Mouse (Mus musculus): ENCODE measurements around the gene Usp1.
"Not testable (repeated sequence)": the region's sequence is repeated elsewhere in the genome, so short reads cannot be mapped to it uniquely, and the experiment has no call there.

Gene Usp1

DNA sequence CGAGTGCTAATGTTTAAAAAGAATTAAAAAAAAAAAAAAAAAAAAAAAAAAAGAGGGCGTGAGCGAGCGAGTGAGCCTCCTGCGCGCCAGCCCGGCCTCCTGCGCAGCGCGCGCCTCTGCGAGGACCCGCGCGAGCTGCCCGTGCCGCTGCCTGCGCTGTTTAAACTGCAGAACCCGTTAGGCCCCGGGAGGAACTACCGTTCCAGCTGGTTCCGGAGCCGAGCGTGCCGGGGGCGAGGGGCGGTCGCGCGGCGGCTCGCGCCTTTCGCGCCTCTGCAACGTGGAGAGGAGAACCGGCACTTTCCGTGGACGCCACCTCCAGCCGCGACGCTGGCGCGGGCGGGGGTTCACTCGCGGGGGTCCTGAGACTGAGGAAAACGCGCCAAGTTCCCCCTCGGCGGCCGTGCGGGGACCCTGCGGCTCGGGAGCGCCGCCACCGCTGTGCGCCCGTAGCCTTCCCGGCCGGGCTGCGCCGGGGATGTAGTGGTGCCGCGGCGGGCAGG lies at the start of gene Usp1:
TSS of gene Usp1 (plus strand) at position 243 of the 503 bp plus-strand sequence.
- no peak for DNase-seq (ENCODE audit: low read depth, low spot score)

DNA sequence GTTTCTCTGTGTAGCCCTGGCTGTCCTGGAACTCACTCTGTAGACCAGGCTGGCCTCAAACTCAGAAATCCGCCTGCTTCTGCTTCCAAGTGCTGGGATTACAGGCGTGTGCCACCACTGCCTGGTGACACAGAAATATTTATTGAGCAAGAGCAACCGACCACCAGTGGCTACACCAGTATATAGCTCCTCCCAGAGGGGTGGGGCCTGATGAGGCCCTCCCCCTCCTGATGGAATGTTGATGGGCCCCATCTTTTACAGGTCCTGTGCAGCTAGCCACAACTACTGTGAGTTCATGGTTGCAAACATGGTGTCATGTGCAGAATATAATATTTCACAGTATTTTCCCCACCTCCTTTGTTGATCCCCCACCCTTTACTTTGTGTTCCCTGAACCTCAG lies 40.9 kb upstream of the Usp1 start:
- DNase-seq (ENCODE audit: low read depth, low spot score), result no peak

DNA sequence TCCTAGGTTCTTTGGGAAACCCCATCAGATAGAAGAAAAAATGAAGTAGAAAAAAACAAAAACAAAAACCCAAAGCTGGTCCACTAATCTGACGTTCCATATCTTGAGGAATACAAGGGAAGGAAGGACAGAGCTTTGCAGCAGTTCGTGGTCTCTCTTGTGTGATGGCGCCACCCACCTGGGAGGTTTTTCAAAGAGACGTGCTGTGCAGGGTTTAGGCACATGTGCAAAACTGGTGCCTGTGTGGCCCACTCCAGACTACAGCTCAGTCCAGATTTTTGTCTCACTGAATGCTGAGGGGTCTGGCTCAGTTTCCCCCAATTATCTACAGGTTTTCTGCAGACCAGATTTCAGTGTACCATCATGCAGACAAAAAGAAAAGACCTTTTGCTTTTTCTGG lies 37.2 kb upstream of the Usp1 start:
- no peak for DNase-seq (ENCODE audit: low read depth, low spot score)

GRCm38 (mm10) chr4:98887148-98887547 lies 36.5 kb upstream of the Usp1 start:
- DNase-seq (ENCODE audit: low read depth, low spot score), result peak; percentile 16

DNA sequence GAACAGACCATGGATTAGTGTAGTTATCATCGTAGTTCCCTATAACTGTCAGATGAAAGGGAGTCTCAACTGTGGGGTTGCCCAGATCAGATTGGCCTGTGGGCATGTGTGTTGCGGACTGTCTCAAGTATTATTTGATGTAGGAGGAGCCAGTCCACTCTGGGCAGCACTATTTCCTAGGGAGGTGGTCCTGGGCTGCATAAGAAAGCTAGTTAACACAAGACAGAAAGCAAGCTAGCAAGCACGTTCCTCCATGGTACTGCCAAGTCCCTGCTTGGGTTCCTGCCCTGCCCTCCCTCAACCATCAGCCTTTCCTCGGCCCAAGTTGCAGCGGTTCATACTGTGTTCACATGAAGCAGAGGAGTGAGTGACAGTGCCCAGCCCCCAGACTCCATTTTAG lies 13.4 kb upstream of the Usp1 start:
- no peak for DNase-seq (ENCODE audit: low read depth, low spot score)

GRCm38 (mm10) chr4:98917724-98918123 lies 5.9 kb upstream of the Usp1 start:
- DNase-seq (ENCODE audit: low read depth, low spot score), result no peak

DNA sequence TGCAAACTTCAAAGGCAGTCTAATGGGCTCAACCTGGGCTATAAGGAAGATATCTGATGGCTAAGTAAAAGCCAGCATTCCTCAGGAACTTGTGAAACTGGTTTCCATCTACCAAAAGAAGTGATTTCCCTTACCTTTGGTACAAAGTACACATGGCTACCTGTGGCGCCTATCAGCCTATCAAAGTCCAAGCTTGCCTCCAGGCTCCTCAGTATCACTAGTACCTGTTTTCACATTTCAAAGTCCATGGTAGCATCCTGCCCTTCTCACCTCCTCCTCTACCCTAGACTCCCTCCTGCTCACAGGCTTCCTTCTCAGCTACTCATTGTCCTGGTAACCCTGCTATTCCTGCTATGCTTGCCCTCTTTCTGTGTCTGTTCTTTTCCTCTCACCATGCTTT lies 5.4 kb upstream of the Usp1 start:
- DNase-seq (ENCODE audit: low read depth, low spot score), result no peak

- DNase-seq (ENCODE audit: low read depth, low spot score), result no peak
Measured at GRCm38 (mm10) chr4:98920896-98921295, 2.7 kb upstream of the Usp1 start.

- DNase-seq (ENCODE audit: low read depth, low spot score), result peak; percentile 33
Measured at GRCm38 (mm10) chr4:98922061-98922642, 1.5 kb upstream of the Usp1 start.

- DNase-seq (ENCODE audit: low read depth, low spot score), result peak; percentile 100
Measured at GRCm38 (mm10) chr4:98922643-98923567, 705 bp upstream of the Usp1 start.

- DNase-seq (ENCODE audit: low read depth, low spot score), result peak; percentile 61
Measured at GRCm38 (mm10) chr4:98924071-98924905, 678 bp downstream of the Usp1 start.

DNA sequence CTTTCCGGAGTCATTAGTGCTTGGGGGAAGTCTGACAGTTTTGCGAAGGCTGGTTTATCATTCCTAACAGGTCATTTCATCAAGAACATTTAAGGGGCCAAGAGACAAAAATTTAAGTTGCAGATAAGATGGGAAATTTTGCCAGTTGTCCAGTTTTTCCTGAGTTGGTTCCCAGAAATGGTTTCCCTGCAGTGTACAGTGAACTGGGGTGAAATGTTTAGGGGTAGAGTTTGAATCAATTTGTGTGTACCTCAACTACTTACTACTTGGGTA lies 1.2 kb downstream of the Usp1 start:
- DNase-seq (ENCODE audit: low read depth, low spot score), result no peak

GRCm38 (mm10) chr4:98925250-98925781 lies 1.7 kb downstream of the Usp1 start:
- DNase-seq (ENCODE audit: low read depth, low spot score), result no peak

GRCm38 (mm10) chr4:98936036-98936435 lies 12.4 kb downstream of the Usp1 start:
- no peak for DNase-seq (ENCODE audit: low read depth, low spot score)

DNA sequence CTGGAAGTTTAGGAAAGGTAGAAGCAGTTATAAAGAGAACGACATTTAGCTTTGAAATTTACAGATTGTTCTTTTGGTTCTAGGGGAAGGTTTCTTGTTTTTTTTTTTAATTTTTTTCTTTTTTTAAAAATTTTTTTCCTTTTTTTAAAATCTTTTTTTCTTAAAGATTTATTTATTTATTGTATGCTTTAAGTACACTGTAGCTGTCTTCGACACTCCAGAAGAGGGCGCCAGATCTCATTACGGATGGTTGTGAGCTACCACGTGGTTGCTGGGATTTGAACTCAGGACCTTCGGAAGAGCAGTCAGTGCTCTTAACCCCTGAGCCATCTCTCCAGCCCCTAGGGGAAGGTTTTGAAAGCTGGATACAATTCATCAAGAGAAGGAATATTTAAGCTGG lies 14.6 kb downstream of the Usp1 start:
- not testable (repeated sequence) for DNase-seq (ENCODE audit: low read depth, low spot score)

- DNase-seq (ENCODE audit: low read depth, low spot score), result no peak
Measured at GRCm38 (mm10) chr4:98950563-98950962, 27.0 kb downstream of the Usp1 start.

GRCm38 (mm10) chr4:98955986-98956385 lies 32.4 kb downstream of the Usp1 start:
- no peak for DNase-seq (ENCODE audit: low read depth, low spot score)

GRCm38 (mm10) chr4:98960243-98960642 lies 36.6 kb downstream of the Usp1 start:
- DNase-seq (ENCODE audit: low read depth, low spot score), result no peak

DNA sequence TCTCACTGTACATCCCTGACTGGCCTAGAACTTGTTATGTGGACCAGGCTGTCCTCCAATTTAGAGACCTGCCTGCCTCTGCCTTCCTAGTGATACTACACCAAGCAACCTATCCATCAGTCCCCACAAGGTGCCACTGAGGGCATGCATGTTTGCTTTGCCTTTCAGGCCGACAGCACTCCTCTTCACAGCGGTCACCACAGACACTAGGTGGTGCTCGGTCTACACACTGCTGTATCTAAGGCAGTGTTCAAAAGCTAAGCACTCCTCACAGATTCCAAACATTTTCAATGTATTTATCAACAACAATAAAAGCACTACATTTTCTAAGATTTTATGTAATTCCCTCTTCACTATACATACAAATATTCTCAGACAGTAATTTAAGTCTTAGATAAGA lies 46.3 kb downstream of the Usp1 start:
- no peak for DNase-seq (ENCODE audit: low read depth, low spot score)

DNA sequence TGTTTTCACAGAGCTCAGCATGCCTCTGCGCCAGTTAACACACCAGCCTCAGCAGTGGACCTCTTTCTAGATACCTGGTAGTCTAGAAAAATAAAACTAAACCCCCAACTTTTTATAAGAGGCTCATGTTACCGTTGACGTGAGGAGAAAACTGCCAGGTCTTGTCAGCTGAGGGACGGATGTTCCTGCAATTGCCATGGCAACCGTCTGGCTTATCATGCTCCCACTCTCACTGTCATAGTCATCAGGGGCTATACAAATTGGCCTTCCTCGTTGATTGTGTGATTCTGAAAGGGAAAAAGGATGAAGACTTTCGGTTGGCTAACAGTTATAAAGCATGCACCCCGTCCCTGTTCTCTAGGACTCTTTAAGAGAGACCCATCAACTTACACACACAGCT lies 52.1 kb downstream of the Usp1 start:
- no peak for DNase-seq (ENCODE audit: low read depth, low spot score)

- not testable (repeated sequence) for DNase-seq (ENCODE audit: low read depth, low spot score)
Measured at GRCm38 (mm10) chr4:98978288-98978687, 54.7 kb downstream of the Usp1 start.

DNA sequence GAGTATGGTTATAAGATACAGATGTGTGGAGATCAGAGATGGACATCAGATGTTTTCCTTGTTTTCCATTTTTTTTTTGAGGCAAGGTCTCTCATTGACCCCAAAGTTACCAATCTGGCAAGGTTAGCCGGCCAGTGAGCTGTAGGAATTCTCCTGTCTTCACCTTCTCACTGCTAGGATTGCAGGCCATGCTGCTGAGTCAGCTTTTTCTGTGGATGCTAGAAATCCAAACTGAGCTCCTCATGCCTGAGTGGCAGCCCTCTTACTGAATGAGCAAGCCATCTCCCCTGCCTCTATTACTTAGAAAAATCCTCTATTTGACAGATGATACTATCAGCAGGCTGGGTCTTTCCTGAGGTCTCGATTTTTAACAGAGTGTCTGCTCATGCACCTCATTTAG lies 55.1 kb downstream of the Usp1 start:
- no peak for DNase-seq (ENCODE audit: low read depth, low spot score)
